Mouse (Mus musculus): ENCODE measurements around the gene Mup8.
"Not testable (repeated sequence)": the region's sequence is repeated elsewhere in the genome, so short reads cannot be mapped to it uniquely, and the experiment has no call there.

Gene Mup8

DNA sequence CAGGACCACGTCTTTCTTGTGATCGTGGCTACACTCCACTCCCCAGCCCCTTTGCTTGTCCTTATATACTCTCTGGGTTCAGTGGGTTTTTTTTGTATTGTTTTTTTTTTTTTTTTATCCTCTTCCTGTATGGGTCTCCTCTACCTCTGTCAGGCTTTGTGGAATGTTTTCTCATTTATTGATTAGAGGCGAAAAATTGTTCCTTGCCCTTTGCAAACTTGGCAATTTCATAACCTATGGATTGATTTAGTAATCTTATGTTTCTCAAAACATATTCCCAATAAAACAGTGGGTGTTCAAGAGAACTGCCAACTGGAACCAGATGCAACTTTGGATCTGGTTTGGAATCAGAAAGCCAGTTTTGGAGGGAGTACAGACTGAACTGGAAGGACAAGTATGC is at the start of gene Mup8:
Gene Mup8, minus strand, starts transcription at position 101 of the 400 bp plus-strand sequence.
- DNase-seq (ENCODE audit: low read depth, low spot score), result not testable (repeated sequence)

DNA sequence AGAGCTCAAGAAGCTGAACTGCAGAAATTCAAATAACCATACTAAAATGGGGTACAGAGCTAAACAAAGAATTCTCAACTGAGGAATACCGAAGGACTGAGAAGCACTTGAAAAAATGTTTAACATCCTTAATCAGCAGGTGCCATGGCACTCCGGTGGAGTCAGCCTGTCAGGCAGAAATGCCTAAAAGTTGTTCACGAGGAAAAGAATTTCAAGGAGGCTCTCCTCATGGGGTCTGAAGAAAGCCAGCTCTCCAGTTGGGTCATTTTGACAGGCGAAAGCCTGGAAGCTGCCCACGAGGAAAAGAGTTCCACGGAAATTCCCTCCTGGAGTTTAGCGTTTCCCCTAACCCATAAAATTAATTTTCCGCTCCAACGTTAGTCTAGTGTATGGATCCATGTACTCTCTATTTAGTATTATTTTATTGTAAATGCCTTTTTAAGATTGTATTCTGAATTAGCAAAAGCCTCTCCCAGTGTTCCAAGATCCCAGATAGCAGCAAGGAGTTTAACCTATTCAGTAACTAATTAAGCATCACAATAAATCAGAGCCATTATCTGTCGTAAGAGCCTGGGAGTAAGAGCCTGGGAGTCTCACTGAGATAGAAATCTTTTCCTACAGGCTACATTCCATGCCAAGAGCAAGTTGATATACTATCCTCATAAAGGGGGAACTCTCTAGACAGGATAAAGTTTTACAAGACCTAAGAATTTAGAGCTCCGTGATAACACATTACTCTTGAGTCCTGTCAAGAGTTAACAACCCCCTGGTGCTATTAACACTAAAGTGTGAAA is 43.8 kb upstream of the Mup8 start:
- not testable (repeated sequence) for DNase-seq (ENCODE audit: low read depth, low spot score)

DNA sequence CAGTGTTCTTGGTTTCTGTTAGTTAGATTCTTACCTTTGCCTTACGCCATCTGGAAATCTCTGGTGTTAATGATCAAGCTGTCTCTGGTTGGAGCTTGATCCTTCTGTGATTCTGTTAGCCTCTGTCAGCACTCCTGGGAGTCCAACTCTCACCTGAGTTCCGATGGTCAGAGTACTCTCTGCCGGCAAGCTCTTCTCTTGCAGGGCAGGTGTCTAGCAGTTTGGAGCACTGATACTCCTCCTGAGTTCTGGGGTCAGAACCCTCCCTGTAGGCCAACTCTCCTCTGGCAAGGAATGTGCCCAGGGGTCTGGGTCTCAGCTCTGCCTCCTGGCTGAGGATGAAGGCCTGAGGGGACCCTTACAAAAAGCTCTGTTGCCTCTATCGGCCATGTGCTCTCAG is 40.3 kb upstream of the Mup8 start:
- DNase-seq (ENCODE audit: low read depth, low spot score), result not testable (repeated sequence)

All from retina, postnatal 7 days (tissue).